Mouse (Mus musculus) embryonic facial prominence, embryonic 12.5 days (tissue): ENCODE data around the gene Tshz2. TPM values are rescaled to one million over a fixed set of nuclear protein-coding genes. Genes with fewer than 3 reads are reported as not detected.
"Not testable (repeated sequence)": the region's sequence is repeated elsewhere in the genome, so short reads cannot be mapped to it uniquely, and the experiment has no call there.

Source experiments
- ATAC-seq: fragments of 200-750 bp; cut with Nextera tagmentation; 2 replicates; pipeline ENCODE4 v1.8.0; 2017; ENCODE audit not compliant: insufficient number of reproducible peaks, insufficient read depth, low FRiP score, low TSS enrichment
- H3K27ac ChIP-seq: fragments of 300-500 bp; sonication (generic); 2 replicates; pipeline ENCODE4 v1.5.1; 2016; ENCODE audit warnings: mild to moderate bottlenecking
- H3K27me3 ChIP-seq: fragments of 300-500 bp; sonication (generic); 2 replicates; pipeline ENCODE4 v1.6.1; 2016; ENCODE audit warnings: mild to moderate bottlenecking, moderate library complexity
- H3K36me3 ChIP-seq: fragments of 300-500 bp; sonication (generic); 2 replicates; pipeline ENCODE4 v1.6.1; 2016; ENCODE audit warnings: mild to moderate bottlenecking
- H3K4me1 ChIP-seq: fragments of 300-500 bp; sonication (generic); 2 replicates; pipeline ENCODE4 v1.6.1; 2016
- H3K4me2 ChIP-seq: fragments of 300-500 bp; sonication (generic); replicated peaks from 2 replicates; pipeline ENCODE4 v1.6.1; 2016; ENCODE audit warnings: mild to moderate bottlenecking, moderate library complexity
- H3K4me3 ChIP-seq: fragments of 300-500 bp; sonication (generic); 2 replicates; pipeline ENCODE4 v1.5.1; 2016; ENCODE audit warnings: mild to moderate bottlenecking
- H3K9ac ChIP-seq: fragments of 300-500 bp; sonication (generic); 2 replicates; pipeline ENCODE4 v1.6.1; 2016; ENCODE audit warnings: mild to moderate bottlenecking, moderate library complexity
- H3K9me3 ChIP-seq: fragments of 300-500 bp; sonication (generic); 2 replicates; pipeline ENCODE4 v1.6.1; 2016; ENCODE audit warnings: mild to moderate bottlenecking, moderate library complexity
- WGBS: fragments of 180-500 bp; shearing (Covaris S2); methylation state at CpG from one replicate; pipeline ENCODE4 v1.1.7; 2016; 5-methylcytosine and 5-hydroxymethylcytosine counted together
- polyA plus RNA-seq: library from polyadenylated mRNA; unstranded; fragments of >200 nt; fragmentation: Nextera tagmentation; extraction: Ambion mirVana; gene quantifications from 2 replicates; pipeline ENCODE4 v1.2.1, GENCODE M21; 2016

Tshz2 gene
- polyA plus RNA-seq, 1 experiment from 2014 or later, result 9.1 TPM

- no peak for ATAC-seq
- H3K4me2 ChIP-seq, result no peak overlapping the region
- H3K9me3 ChIP-seq, result no peaks in the 10 kb centered on the region
- no peaks in the 10 kb centered on the region for H3K27me3 ChIP-seq
- H3K4me3 ChIP-seq, result no peak overlapping the region
- H3K27ac ChIP-seq, result no peak overlapping the region
- 83% methylated on average over 5 of the region's 5 CpGs for WGBS
- no peaks in the 10 kb centered on the region for H3K4me1 ChIP-seq
- no peak overlapping the region for H3K9ac ChIP-seq
- no peaks in the 10 kb centered on the region for H3K36me3 ChIP-seq
Observed at GRCm38 (mm10) chr2:169851606-169852005, 218.8 kb downstream of the Tshz2 start.

GRCm38 (mm10) chr2:169854491-169854890 lies 221.7 kb downstream of the Tshz2 start:
- Histone ChIP-seq H3K27me3 (no peaks in the 10 kb centered on the region), H3K9ac (no peak overlapping the region), H3K4me1 (no peaks in the 10 kb centered on the region), H3K4me3 (no peak overlapping the region), H3K4me2 (no peak overlapping the region), H3K9me3 (no peaks in the 10 kb centered on the region), H3K27ac (no peak overlapping the region), H3K36me3 (no peaks in the 10 kb centered on the region)
- 79% methylated on average over 11 of the region's 11 CpGs for WGBS
- ATAC-seq, result no peak

GRCm38 (mm10) chr2:169857041-169857440 lies 224.2 kb downstream of the Tshz2 start:
- H3K4me3 ChIP-seq, H3K9ac ChIP-seq, H3K9me3 ChIP-seq, ATAC-seq, H3K36me3 ChIP-seq, H3K27me3 ChIP-seq, H3K27ac ChIP-seq, H3K4me2 ChIP-seq: not testable (repeated sequence)
- H3K4me1 ChIP-seq, result peaks cover 10% of the 10 kb centered on the region; the same call in 1 of the 2 replicates

- H3K9me3 ChIP-seq, result no peaks in the 10 kb centered on the region
Observed at GRCm38 (mm10) chr2:169859078-169859855, 226.5 kb downstream of the Tshz2 start.

GRCm38 (mm10) chr2:169860895-169861294 lies 228.1 kb downstream of the Tshz2 start:
- Histone ChIP-seq H3K4me3 (no peak overlapping the region), H3K9me3 (no peaks in the 10 kb centered on the region), H3K9ac (no peak overlapping the region), H3K27me3 (no peaks in the 10 kb centered on the region), H3K27ac (no peak overlapping the region), H3K4me1 (peaks cover 29% of the 10 kb centered on the region), H3K4me2 (no peak overlapping the region), H3K36me3 (no peaks in the 10 kb centered on the region)
- 43% methylated on average over 5 of the region's 5 CpGs for WGBS
- ATAC-seq, result no peak

More at GRCm38 (mm10) chr2:169859078-169859855, 226.5 kb downstream of the Tshz2 start:
- Histone ChIP-seq H3K36me3 (no peaks in the 10 kb centered on the region), H3K4me1 (peaks cover 29% of the 10 kb centered on the region), H3K9ac (no peak overlapping the region), H3K27ac (no peak overlapping the region), H3K27me3 (no peaks in the 10 kb centered on the region), H3K4me2 (no peak overlapping the region), H3K4me3 (no peak overlapping the region)
- ATAC-seq, result no peak
- WGBS, result 53% methylated on average over 4 of the region's 4 CpGs

GRCm38 (mm10) chr2:169862701-169863100 lies 229.9 kb downstream of the Tshz2 start:
- no peak overlapping the region for H3K9ac ChIP-seq
- H3K27me3 ChIP-seq, result no peaks in the 10 kb centered on the region
- H3K4me1 ChIP-seq, result peaks cover 29% of the 10 kb centered on the region
- no peaks in the 10 kb centered on the region for H3K9me3 ChIP-seq
- 38% methylated on average over 6 of the region's 6 CpGs for WGBS
- H3K4me3 ChIP-seq, result no peak overlapping the region
- H3K27ac ChIP-seq, result no peak overlapping the region
- H3K4me2 ChIP-seq, result no peak overlapping the region
- no peak; the same call in 1 of the 2 replicates for ATAC-seq
- H3K36me3 ChIP-seq, result no peaks in the 10 kb centered on the region

GRCm38 (mm10) chr2:169869468-169869867 lies 236.7 kb downstream of the Tshz2 start:
- H3K9ac ChIP-seq, result no peak overlapping the region
- no peak overlapping the region for H3K4me3 ChIP-seq
- no peaks in the 10 kb centered on the region for H3K27me3 ChIP-seq
- no peaks in the 10 kb centered on the region for H3K36me3 ChIP-seq
- WGBS, result 84% methylated on average over 7 of the region's 7 CpGs
- H3K4me2 ChIP-seq, result no peak overlapping the region
- no peaks in the 10 kb centered on the region for H3K9me3 ChIP-seq
- H3K4me1 ChIP-seq, result no peaks in the 10 kb centered on the region
- H3K27ac ChIP-seq, result no peak overlapping the region
- ATAC-seq, result no peak

- 67% methylated on average over 5 of the region's 5 CpGs for WGBS
- Histone ChIP-seq H3K9me3 (no peaks in the 10 kb centered on the region), H3K4me3 (no peak overlapping the region), H3K4me1 (no peaks in the 10 kb centered on the region), H3K27ac (no peak overlapping the region), H3K4me2 (no peak overlapping the region), H3K27me3 (no peaks in the 10 kb centered on the region), H3K36me3 (no peaks in the 10 kb centered on the region), H3K9ac (no peak overlapping the region)
- ATAC-seq, result no peak
Observed at GRCm38 (mm10) chr2:169870503-169870902, 237.7 kb downstream of the Tshz2 start.

- 78% methylated on average over 8 of the region's 8 CpGs for WGBS
Observed at GRCm38 (mm10) chr2:169871436-169872060, 238.7 kb downstream of the Tshz2 start.

GRCm38 (mm10) chr2:169873442-169873841 lies 240.6 kb downstream of the Tshz2 start:
- ATAC-seq, result no peak
- H3K4me2 ChIP-seq, result no peak overlapping the region
- no peak overlapping the region for H3K4me3 ChIP-seq
- H3K27me3 ChIP-seq, result no peaks in the 10 kb centered on the region
- H3K27ac ChIP-seq, result no peak overlapping the region
- H3K4me1 ChIP-seq, result no peaks in the 10 kb centered on the region
- no peaks in the 10 kb centered on the region for H3K36me3 ChIP-seq
- H3K9me3 ChIP-seq, result no peaks in the 10 kb centered on the region
- H3K9ac ChIP-seq, result no peak overlapping the region
- WGBS, result 77% methylated on average over 16 of the region's 16 CpGs

More at GRCm38 (mm10) chr2:169871436-169872060, 238.7 kb downstream of the Tshz2 start:
- H3K4me3 ChIP-seq, result no peak overlapping the region
- no peaks in the 10 kb centered on the region for H3K27me3 ChIP-seq
- ATAC-seq, result no peak
- H3K36me3 ChIP-seq, result no peaks in the 10 kb centered on the region
- no peaks in the 10 kb centered on the region for H3K4me1 ChIP-seq
- H3K9me3 ChIP-seq, result no peaks in the 10 kb centered on the region
- H3K9ac ChIP-seq, result no peak overlapping the region
- no peak overlapping the region for H3K27ac ChIP-seq
- no peak overlapping the region for H3K4me2 ChIP-seq

GRCm38 (mm10) chr2:169887921-169888320 lies 255.1 kb downstream of the Tshz2 start:
- Histone ChIP-seq H3K4me1 (no peaks in the 10 kb centered on the region), H3K27me3 (no peaks in the 10 kb centered on the region), H3K27ac (no peak overlapping the region), H3K9me3 (no peaks in the 10 kb centered on the region), H3K4me2 (no peak overlapping the region), H3K36me3 (no peaks in the 10 kb centered on the region), H3K4me3 (no peak overlapping the region), H3K9ac (no peak overlapping the region)
- 86% methylated on average over 9 of the region's 9 CpGs for WGBS
- ATAC-seq, result no peak

GRCm38 (mm10) chr2:169892441-169893038 lies 259.7 kb downstream of the Tshz2 start:
- H3K4me3 ChIP-seq, result no peak overlapping the region
- ATAC-seq, result no peak
- H3K27me3 ChIP-seq, result no peaks in the 10 kb centered on the region
- H3K9ac ChIP-seq, result no peak overlapping the region
- H3K4me2 ChIP-seq, result no peak overlapping the region
- WGBS, result 54% methylated on average over 14 of the region's 14 CpGs
- no peak overlapping the region for H3K27ac ChIP-seq
- H3K36me3 ChIP-seq, result no peaks in the 10 kb centered on the region
- no peaks in the 10 kb centered on the region for H3K9me3 ChIP-seq
- no peaks in the 10 kb centered on the region for H3K4me1 ChIP-seq
